Mouse (Mus musculus) neural tube, embryonic 13.5 days (tissue): ENCODE measurements at regions not wholly inside any gene's neighbourhood (a gene's known extent, or its start where the extent isn't known, plus 50 kb on each side); places are given as distances from the start of the nearest gene placed in this dataset.
A peak's percentile ranks its signal among the peaks of the same experiment; 100 is the strongest.

Source experiments
- ATAC-seq: fragments of 200-750 bp; cut with Nextera tagmentation; 2 replicates; pipeline ENCODE4 v1.8.0; 2017; ENCODE audit warnings: low read depth, mild to moderate bottlenecking, moderate TSS enrichment, moderate library complexity
- H3K27ac ChIP-seq: fragments of 300-500 bp; sonication (generic); replicated peaks from 2 replicates; pipeline ENCODE4 v1.5.1; 2015; ENCODE audit warnings: moderate library complexity, mild to moderate bottlenecking, inconsistent platforms
- H3K27me3 ChIP-seq: fragments of 300-500 bp; sonication (generic); 2 replicates; pipeline ENCODE4 v1.6.1; 2015; ENCODE audit warnings: mild to moderate bottlenecking, inconsistent platforms
- H3K36me3 ChIP-seq: fragments of 300-500 bp; sonication (generic); 2 replicates; pipeline ENCODE4 v1.6.1; 2015; ENCODE audit warnings: mild to moderate bottlenecking, inconsistent platforms
- H3K4me1 ChIP-seq: fragments of 300-500 bp; sonication (generic); replicated peaks from 2 replicates; pipeline ENCODE4 v1.6.1; 2015; ENCODE audit warnings: inconsistent platforms
- H3K4me2 ChIP-seq: fragments of 300-500 bp; sonication (generic); 2 replicates; pipeline ENCODE4 v1.6.1; 2015; ENCODE audit warnings: inconsistent platforms, mild to moderate bottlenecking, moderate library complexity
- H3K4me3 ChIP-seq: fragments of 300-500 bp; sonication (generic); 2 replicates; pipeline ENCODE4 v1.5.1; 2015; ENCODE audit warnings: mild to moderate bottlenecking, inconsistent platforms
- H3K9ac ChIP-seq: fragments of 300-500 bp; sonication (generic); 2 replicates; pipeline ENCODE4 v1.6.1; 2015; ENCODE audit warnings: moderate library complexity, mild to moderate bottlenecking, inconsistent platforms
- H3K9me3 ChIP-seq: fragments of 300-500 bp; sonication (generic); 2 replicates; pipeline ENCODE4 v1.6.1; 2016; ENCODE audit warnings: inconsistent platforms
- WGBS: fragments of 180-500 bp; shearing (Covaris S2); methylation state at CpG from one replicate; pipeline ENCODE4 v1.1.7; 2015; 5-methylcytosine and 5-hydroxymethylcytosine counted together

DNA sequence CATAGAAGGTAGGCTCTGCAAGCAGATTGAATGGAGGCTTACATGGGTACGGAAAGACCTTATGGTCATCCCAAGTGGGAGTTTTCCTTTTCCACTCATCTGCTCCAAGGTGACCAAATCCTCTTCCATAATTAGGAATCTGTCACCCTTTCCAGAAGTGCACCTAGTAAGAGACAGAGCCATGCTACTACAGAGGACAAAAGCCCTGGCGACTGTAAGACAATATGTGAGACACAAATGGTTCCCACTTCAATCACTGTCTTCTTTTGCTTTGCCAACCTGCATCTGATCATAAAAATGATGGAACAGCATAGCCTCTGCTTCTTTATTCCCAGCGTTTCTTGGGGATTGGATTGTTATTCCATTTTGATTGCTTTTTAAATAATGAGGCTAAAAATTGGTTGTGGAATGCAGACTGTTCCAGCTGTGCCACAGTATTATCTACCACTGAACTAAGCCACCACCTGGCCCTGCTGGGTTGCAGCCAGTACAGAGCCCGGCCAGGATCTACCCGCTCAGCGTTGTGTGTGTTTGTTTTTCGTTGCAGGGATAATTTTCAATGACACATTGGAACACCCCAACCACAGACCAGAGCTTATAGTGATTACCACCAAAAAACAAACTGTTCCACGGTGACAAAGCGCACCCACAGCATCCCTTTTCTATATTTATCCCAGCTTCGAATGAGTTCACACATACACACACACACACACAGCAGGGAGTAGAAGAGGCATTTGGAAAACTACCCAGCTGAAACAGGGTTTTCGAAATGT is 72.8 kb upstream of the Oprm1 start:
- peak; percentile 88 for ATAC-seq
- H3K4me3 ChIP-seq = no peak overlapping the region
- peak overlapping the region; percentile 61; the same call in 1 of the 2 replicates for H3K27ac ChIP-seq
- WGBS = 68% methylated on average over 11 of the region's 11 CpGs
- H3K36me3 ChIP-seq = no peaks in the 10 kb centered on the region
- no peaks in the 10 kb centered on the region for H3K9me3 ChIP-seq
- H3K4me1 ChIP-seq = no peaks in the 10 kb centered on the region
- H3K27me3 ChIP-seq = no peaks in the 10 kb centered on the region
- no peak overlapping the region for H3K9ac ChIP-seq
- no peak overlapping the region for H3K4me2 ChIP-seq

DNA sequence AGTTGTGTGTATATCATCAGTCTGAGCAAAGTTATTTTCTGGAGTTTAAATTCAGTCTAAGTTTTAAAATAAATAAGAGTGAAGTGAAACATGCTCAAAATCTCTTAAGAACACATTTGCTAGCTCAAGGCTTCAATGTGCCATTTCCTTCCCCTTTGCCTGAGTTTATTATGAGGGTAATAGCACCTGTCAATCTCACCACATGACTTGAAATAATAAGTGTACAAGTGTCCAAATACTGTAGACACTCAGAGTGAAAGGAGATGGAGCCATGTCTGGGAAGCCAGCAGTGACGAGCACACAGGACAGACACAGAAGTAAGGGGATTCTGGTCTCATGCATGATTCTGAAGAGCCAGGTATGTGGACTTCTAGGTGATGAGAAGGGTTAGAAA is 72.2 kb upstream of the Oprm1 start:
- WGBS = 79% methylated on average over 1 of the region's 1 CpGs
- H3K9me3 ChIP-seq = no peaks in the 10 kb centered on the region
- no peak overlapping the region for H3K9ac ChIP-seq
- no peaks in the 10 kb centered on the region for H3K27me3 ChIP-seq
- no peak overlapping the region for H3K4me3 ChIP-seq
- H3K4me1 ChIP-seq = no peaks in the 10 kb centered on the region
- no peak for ATAC-seq
- no peak overlapping the region for H3K4me2 ChIP-seq
- no peak overlapping the region for H3K27ac ChIP-seq
- H3K36me3 ChIP-seq = no peaks in the 10 kb centered on the region
